8 mouse cellular contexts compared by ENCODE assay signal in the genomic region with DNA sequence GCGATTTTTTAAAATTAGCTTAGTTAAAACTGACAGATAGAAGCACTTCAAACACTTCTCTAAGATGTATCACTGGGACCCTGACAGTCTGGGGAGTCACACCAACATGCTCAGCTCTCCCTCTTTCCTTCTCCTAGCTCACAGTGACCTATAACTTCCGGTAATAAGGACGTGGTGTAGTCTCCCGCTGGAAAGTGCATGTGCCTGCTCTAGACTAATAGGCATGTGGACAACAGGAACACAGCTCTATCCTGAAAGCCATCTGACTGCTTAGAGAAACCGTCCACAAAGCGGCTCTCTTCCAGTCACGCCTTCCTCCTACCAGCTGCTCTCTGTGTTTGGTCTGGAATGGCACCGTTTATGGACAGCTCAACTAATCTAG. TPM values are rescaled to one million over a fixed set of nuclear protein-coding genes. Genes with fewer than 3 reads are reported as not detected.
DNase-seq lines count a peak whose midpoint lies in the region; ATAC-seq lines count a peak whose summit lies in the region.

No protein-coding gene starts in this region.

- peaks cover 49% of the 10 kb centered on the region for H3K4me1 ChIP-seq in kidney, embryonic 16.5 days (ENCODE audit: insufficient read depth, low read length)
- H3K4me1 ChIP-seq in forebrain, embryonic 16.5 days (replicated peaks; ENCODE audit: control insufficient read depth, insufficient read depth, low read length): peaks cover 15% of the 10 kb centered on the region
- H3K4me1 ChIP-seq in limb, embryonic 10.5 days: peaks cover 35% of the 10 kb centered on the region
- H3K4me1 ChIP-seq in liver, embryonic 11.5 days (replicated peaks; ENCODE audit: control insufficient read depth, insufficient read depth, low read length): peaks cover 35% of the 10 kb centered on the region

- intact Hi-C loops in gastrocnemius, postnatal 36 days (cut with DNase I): loop anchor here (5.0 kb wide), 2 partner anchors 47 to 62 kb away; no protein-coding TSS in a partner anchor

- no peaks in the 10 kb centered on the region for H3K9me3 ChIP-seq in kidney, embryonic 16.5 days (ENCODE audit: low read length)
- no peaks in the 10 kb centered on the region for H3K9me3 ChIP-seq in forebrain, embryonic 16.5 days (ENCODE audit: control insufficient read depth, low read length)
- no peaks in the 10 kb centered on the region for H3K9me3 ChIP-seq in limb, embryonic 10.5 days (replicated peaks)
- no peaks in the 10 kb centered on the region for H3K9me3 ChIP-seq in liver, embryonic 11.5 days (ENCODE audit: control insufficient read depth, low read length)

- H3K27me3 ChIP-seq in kidney, embryonic 16.5 days (ENCODE audit: insufficient read depth, low read length): no peaks in the 10 kb centered on the region
- H3K27me3 ChIP-seq in forebrain, embryonic 16.5 days (replicated peaks; ENCODE audit: control insufficient read depth, insufficient read depth, low read length): no peaks in the 10 kb centered on the region
- no peaks in the 10 kb centered on the region for H3K27me3 ChIP-seq in limb, embryonic 10.5 days (ENCODE audit: low read depth, poor library complexity, severe bottlenecking)
- H3K27me3 ChIP-seq in liver, embryonic 11.5 days (replicated peaks; ENCODE audit: control insufficient read depth, insufficient read depth, low read length): no peaks in the 10 kb centered on the region

- 42% methylated on average over 8 of the region's 8 CpGs for WGBS in kidney, embryonic 16.5 days
- WGBS in forebrain, embryonic 16.5 days: 61% methylated on average over 8 of the region's 8 CpGs
- WGBS in limb, embryonic 10.5 days: 37% methylated on average over 8 of the region's 8 CpGs
- WGBS in liver, embryonic 11.5 days: 59% methylated on average over 8 of the region's 8 CpGs

- H3K9ac ChIP-seq in kidney, embryonic 16.5 days (replicated peaks; ENCODE audit: low read length): no peak overlapping the region
- H3K9ac ChIP-seq in forebrain, embryonic 16.5 days (replicated peaks; ENCODE audit: low read depth, low read length): no peak overlapping the region
- H3K9ac ChIP-seq in liver, embryonic 11.5 days (ENCODE audit: low read depth, low read length): no peak overlapping the region

- DNase-seq in kidney, postnatal 36 days: no peak
- peak; percentile 37 for DNase-seq in adipocyte (ENCODE audit: low spot score)
- peak; percentile 48 for DNase-seq in limb, embryonic 10.5 days (ENCODE audit: low spot score)
- no peak for DNase-seq in liver, embryonic 11.5 days (ENCODE audit: low spot score)
- DNase-seq in gastrocnemius, postnatal 36 days: no peak
- DNase-seq in cerebellum, adult 11-12 months: no peak

- 0 out of 2 replicates have a peak, but pooled peaks have one; percentile 26 for ATAC-seq in kidney, embryonic 16.5 days (ENCODE audit: low FRiP score, low TSS enrichment)
- peak; percentile 49 for ATAC-seq in forebrain, embryonic 16.5 days
- ATAC-seq in liver, embryonic 11.5 days (replicated peaks; ENCODE audit: low FRiP score): no peak

- peaks cover 13% of the 10 kb centered on the region for H3K36me3 ChIP-seq in kidney, embryonic 16.5 days (ENCODE audit: insufficient read depth, low read length)
- no peaks in the 10 kb centered on the region for H3K36me3 ChIP-seq in forebrain, embryonic 16.5 days (ENCODE audit: control insufficient read depth, insufficient read depth)
- peaks cover 17% of the 10 kb centered on the region for H3K36me3 ChIP-seq in limb, embryonic 10.5 days
- peaks cover 2% of the 10 kb centered on the region; the same call in 1 of the 2 replicates for H3K36me3 ChIP-seq in liver, embryonic 11.5 days (ENCODE audit: control insufficient read depth, insufficient read depth, low read length)

- H3K4me2 ChIP-seq in kidney, embryonic 16.5 days (replicated peaks; ENCODE audit: low read depth, low read length): peak overlapping the region; percentile 23; the same call in 1 of the 2 replicates
- H3K4me2 ChIP-seq in forebrain, embryonic 16.5 days (ENCODE audit: low read length): no peak overlapping the region
- no peak overlapping the region for H3K4me2 ChIP-seq in liver, embryonic 11.5 days

- H3K4me3 ChIP-seq in kidney, embryonic 16.5 days (ENCODE audit: low read length): no peak overlapping the region
- no peak overlapping the region for H3K4me3 ChIP-seq in forebrain, embryonic 16.5 days (replicated peaks; ENCODE audit: low read length)
- H3K4me3 ChIP-seq in limb, embryonic 10.5 days: peak overlapping the region; percentile 14
- no peak overlapping the region for H3K4me3 ChIP-seq in liver, embryonic 11.5 days (ENCODE audit: low read depth, low read length)

- peak overlapping the region; percentile 66 for H3K27ac ChIP-seq in kidney, embryonic 16.5 days (ENCODE audit: low read length)
- no peak overlapping the region for H3K27ac ChIP-seq in forebrain, embryonic 16.5 days (ENCODE audit: low read length)
- peak overlapping the region; percentile 74 for H3K27ac ChIP-seq in limb, embryonic 10.5 days
- H3K27ac ChIP-seq in liver, embryonic 11.5 days (ENCODE audit: low read depth, low read length): no peak overlapping the region

RNA-seq across cellular contexts. Expression of a gene that starts 16.6 kb away (rescaled TPM):
- polyA plus RNA-seq in kidney, embryonic 16.5 days (2015; fragmentation: Nextera tagmentation; extraction: Ambion mirVana): 25.9 and 27.5 TPM in 2 replicates
- 4.7 and 6.3 TPM in 2 replicates for polyA plus RNA-seq in forebrain, embryonic 16.5 days (2015; fragmentation: Nextera tagmentation; extraction: Ambion mirVana)
- polyA plus RNA-seq in limb, embryonic 10.5 days (2016; fragmentation: Nextera tagmentation; extraction: Ambion mirVana): 16.8 and 17.8 TPM in 2 replicates
- 4.6 and 5.2 TPM in 2 replicates for polyA plus RNA-seq in liver, embryonic 11.5 days (2014; fragmentation: Nextera tagmentation; extraction: Ambion mirVana)
- total RNA-seq in gastrocnemius, postnatal 36 days (2021): 10 to 100 TPM; 39.6 to 51.4 TPM

Comparison
In these comparisons a context has a peak if more than half of its experiments do, and no peak if none do; other contexts are left out.
1. H3K27ac ChIP-seq: peak in kidney, embryonic 16.5 days (single experiment) and limb, embryonic 10.5 days (single experiment); none in forebrain, embryonic 16.5 days (single experiment) and liver, embryonic 11.5 days (single experiment).
2. DNase-seq: peak in adipocyte (single experiment) and limb, embryonic 10.5 days (single experiment); none in kidney, postnatal 36 days (0 of 2), liver, embryonic 11.5 days (single experiment), gastrocnemius, postnatal 36 days (0 of 2) and cerebellum, adult 11-12 months (single experiment).